Comparison of ENCODE assay signal across 12 mouse cellular contexts in genomic region chr6:125992731-125993130, GRCm38 (mm10).
DNase-seq lines count a peak whose midpoint lies in the region; ATAC-seq lines count a peak whose summit lies in the region.
"Had no signal": no experiment of that assay in that cellular context is flagged by ENCODE, and none has a peak within 500 bp of the region (broad histone marks: within the 10 kb centered on the region; RNA-seq: fewer than 3 reads in every experiment).

No protein-coding gene starts in this region.

- 0 out of 2 replicates have a peak, but pooled peaks cover 8% of the 10 kb centered on the region for H3K27me3 ChIP-seq in heart, embryonic 12.5 days (replicated peaks)
- no peaks in the 10 kb centered on the region for H3K27me3 ChIP-seq in hindbrain, embryonic 11.5 days (ENCODE audit: control insufficient read depth, insufficient read depth, low read length)
- H3K27me3 ChIP-seq: midbrain, embryonic 12.5 days had no signal

- H3K36me3 ChIP-seq in heart, embryonic 12.5 days = no peaks in the 10 kb centered on the region
- no peaks in the 10 kb centered on the region for H3K36me3 ChIP-seq in hindbrain, embryonic 11.5 days (ENCODE audit: control insufficient read depth, insufficient read depth, low read length)
- H3K36me3 ChIP-seq: G1E; midbrain, embryonic 12.5 days had no signal

- no peak overlapping the region for H3K9ac ChIP-seq in heart, embryonic 12.5 days
- H3K9ac ChIP-seq in hindbrain, embryonic 11.5 days (ENCODE audit: low read depth, low read length) = no peak overlapping the region
- H3K9ac ChIP-seq: hindbrain, embryonic 14.5 days; midbrain, embryonic 12.5 days had no signal

- H3K27ac ChIP-seq in heart, embryonic 12.5 days (ENCODE audit: poor library complexity, severe bottlenecking) = no peak overlapping the region
- H3K27ac ChIP-seq in hindbrain, embryonic 11.5 days (ENCODE audit: low read depth, low read length) = no peak overlapping the region
- H3K27ac ChIP-seq: hindbrain, embryonic 14.5 days; midbrain, embryonic 12.5 days had no signal

- H3K4me1 ChIP-seq in heart, embryonic 12.5 days (replicated peaks) = no peaks in the 10 kb centered on the region
- H3K4me1 ChIP-seq in hindbrain, embryonic 11.5 days (replicated peaks; ENCODE audit: control insufficient read depth, insufficient read depth, low read length) = no peaks in the 10 kb centered on the region
- H3K4me1 ChIP-seq: midbrain, embryonic 12.5 days had no signal

- H3K9me3 ChIP-seq in heart, embryonic 12.5 days (replicated peaks) = no peaks in the 10 kb centered on the region
- no peaks in the 10 kb centered on the region for H3K9me3 ChIP-seq in hindbrain, embryonic 11.5 days (ENCODE audit: control insufficient read depth, low read length)
- H3K9me3 ChIP-seq: midbrain, embryonic 12.5 days had no signal

- ATAC-seq in heart, embryonic 12.5 days (ENCODE audit: insufficient number of reproducible peaks, low FRiP score) = no peak
- no peak for ATAC-seq in CD4-positive, CD25-positive, alpha-beta regulatory T cell, adult 4 months
- ATAC-seq in hindbrain, embryonic 11.5 days (ENCODE audit: low FRiP score) = no peak

- H3K4me3 ChIP-seq in heart, embryonic 12.5 days = no peak overlapping the region
- no peak overlapping the region for H3K4me3 ChIP-seq in hindbrain, embryonic 11.5 days (ENCODE audit: low read depth, low read length)
- H3K4me3 ChIP-seq: midbrain, embryonic 12.5 days had no signal

- 36% methylated on average over 5 of the region's 6 CpGs for whole genome bisulfite sequencing in heart, embryonic 12.5 days
- 53% methylated on average over 6 of the region's 6 CpGs for WGBS in hindbrain, embryonic 11.5 days

- DNase-seq in heart, adult 9 months (ENCODE audit: low spot score in 2 of 2) = peak; percentile 11 to 34
- peak; percentile 26 for DNase-seq in 416B (ENCODE audit: low read depth)
- DNase-seq in adrenal gland, postnatal 36 days = peak; percentile 17 to 52
- peak; percentile 44 for DNase-seq in kidney, adult 9 months
- no peak for DNase-seq in hindbrain, embryonic 11.5 days (ENCODE audit: low spot score)
- no peak for DNase-seq in right cerebral cortex, adult 2 months (ENCODE audit: low spot score in 2 of 2)
- DNase-seq: cerebellum, adult 9-11 months had no signal

- no peak overlapping the region for H3K4me2 ChIP-seq in heart, embryonic 12.5 days
- no peak overlapping the region for H3K4me2 ChIP-seq in hindbrain, embryonic 11.5 days (replicated peaks; ENCODE audit: low read depth, low read length)
- H3K4me2 ChIP-seq: hindbrain, embryonic 14.5 days; midbrain, embryonic 12.5 days had no signal

Comparison
In these comparisons a context has a peak if more than half of its experiments do, and no peak if none do; other contexts are left out.
1. DNase-seq: peak in heart, adult 9 months (2 of 2), 416B (single experiment), adrenal gland, postnatal 36 days (2 of 2) and kidney, adult 9 months (single experiment); none in hindbrain, embryonic 11.5 days (single experiment) and right cerebral cortex, adult 2 months (0 of 2).